20 mouse cellular contexts compared by ENCODE assay signal in genomic region chr14:93142076-93142475, GRCm38 (mm10).
DNase-seq lines count a peak whose midpoint lies in the region; ATAC-seq lines count a peak whose summit lies in the region.
"Had no signal": no experiment of that assay in that cellular context is flagged by ENCODE, and none has a peak within 500 bp of the region (broad histone marks: within the 10 kb centered on the region; RNA-seq: fewer than 3 reads in every experiment).

No protein-coding gene starts in this region.

- H3K4me3 ChIP-seq in hindbrain, embryonic 15.5 days = no peak overlapping the region
- H3K4me3 ChIP-seq in hindbrain, embryonic 10.5 days = no peak overlapping the region
- H3K4me3 ChIP-seq in embryonic facial prominence, embryonic 10.5 days = no peak overlapping the region
- no peak overlapping the region for H3K4me3 ChIP-seq in forebrain, embryonic 15.5 days
- H3K4me3 ChIP-seq: embryonic facial prominence, embryonic 15.5 days; gastrocnemius, adult 2 months; heart, embryonic 12.5 days; limb, embryonic 13.5 days; liver, embryonic 13.5 days; midbrain, embryonic 10.5 days had no signal

- H3K4me1 ChIP-seq in hindbrain, embryonic 15.5 days (replicated peaks) = no peaks in the 10 kb centered on the region
- H3K4me1 ChIP-seq in hindbrain, embryonic 10.5 days (replicated peaks) = no peaks in the 10 kb centered on the region
- no peaks in the 10 kb centered on the region for H3K4me1 ChIP-seq in embryonic facial prominence, embryonic 10.5 days
- H3K4me1 ChIP-seq in forebrain, embryonic 15.5 days = no peaks in the 10 kb centered on the region
- H3K4me1 ChIP-seq: embryonic facial prominence, embryonic 15.5 days; heart, embryonic 12.5 days; limb, embryonic 13.5 days; liver, embryonic 13.5 days; midbrain, embryonic 10.5 days had no signal

- DNase-seq in hindbrain, embryonic 10.5 days (ENCODE audit: low spot score) = no peak
- peak; percentile 8 for DNase-seq in right cerebral cortex, postnatal 14 days
- DNase-seq in right cerebral cortex, postnatal 25 days = no peak
- peak; percentile 32 for DNase-seq in cerebellum, adult 9-10 months
- no peak for DNase-seq in embryonic facial prominence, embryonic 10.5 days (ENCODE audit: low spot score)
- DNase-seq: B cell, adult 2 months; embryo, embryonic 11 days; liver, embryonic 13.5 days; retina, postnatal 1 day had no signal

- 78% methylated on average over 4 of the region's 4 CpGs for WGBS in hindbrain, embryonic 15.5 days
- WGBS in hindbrain, embryonic 10.5 days = 88% methylated on average over 4 of the region's 4 CpGs
- WGBS in embryonic facial prominence, embryonic 10.5 days = 86% methylated on average over 4 of the region's 4 CpGs
- 80% methylated on average over 4 of the region's 4 CpGs for WGBS in forebrain, embryonic 15.5 days

- 0 out of 2 replicates have a peak overlapping the region, but pooled peaks have one; percentile 15 for H3K27ac ChIP-seq in hindbrain, embryonic 15.5 days (replicated peaks)
- no peak overlapping the region for H3K27ac ChIP-seq in hindbrain, embryonic 10.5 days
- no peak overlapping the region for H3K27ac ChIP-seq in embryonic facial prominence, embryonic 10.5 days (replicated peaks)
- H3K27ac ChIP-seq in forebrain, embryonic 15.5 days (replicated peaks) = no peak overlapping the region
- H3K27ac ChIP-seq: embryonic facial prominence, embryonic 15.5 days; gastrocnemius, adult 2 months; limb, embryonic 13.5 days; liver, embryonic 13.5 days; macrophage; midbrain, embryonic 10.5 days; stomach, postnatal 0 days had no signal

- no peaks in the 10 kb centered on the region for H3K36me3 ChIP-seq in hindbrain, embryonic 15.5 days
- H3K36me3 ChIP-seq in hindbrain, embryonic 10.5 days = no peaks in the 10 kb centered on the region
- no peaks in the 10 kb centered on the region for H3K36me3 ChIP-seq in embryonic facial prominence, embryonic 10.5 days (replicated peaks)
- H3K36me3 ChIP-seq in forebrain, embryonic 15.5 days = no peaks in the 10 kb centered on the region
- H3K36me3 ChIP-seq: embryonic facial prominence, embryonic 15.5 days; heart, embryonic 12.5 days; limb, embryonic 13.5 days; liver, embryonic 13.5 days; midbrain, embryonic 10.5 days had no signal

- H3K4me2 ChIP-seq in hindbrain, embryonic 15.5 days = no peak overlapping the region
- no peak overlapping the region for H3K4me2 ChIP-seq in forebrain, embryonic 15.5 days (replicated peaks)
- H3K4me2 ChIP-seq: embryonic facial prominence, embryonic 15.5 days; heart, embryonic 12.5 days; limb, embryonic 13.5 days; liver, embryonic 13.5 days had no signal

- H3K9ac ChIP-seq in hindbrain, embryonic 15.5 days = no peak overlapping the region
- H3K9ac ChIP-seq in forebrain, embryonic 15.5 days (replicated peaks) = no peak overlapping the region
- H3K9ac ChIP-seq: embryonic facial prominence, embryonic 15.5 days; heart, embryonic 12.5 days; limb, embryonic 13.5 days; liver, embryonic 13.5 days had no signal

- no peaks in the 10 kb centered on the region for H3K27me3 ChIP-seq in hindbrain, embryonic 15.5 days
- H3K27me3 ChIP-seq in hindbrain, embryonic 10.5 days (ENCODE audit: insufficient read depth, poor library complexity, severe bottlenecking) = no peaks in the 10 kb centered on the region
- H3K27me3 ChIP-seq in embryonic facial prominence, embryonic 10.5 days (replicated peaks; ENCODE audit: low read depth, poor library complexity, severe bottlenecking) = no peaks in the 10 kb centered on the region
- H3K27me3 ChIP-seq in forebrain, embryonic 15.5 days = no peaks in the 10 kb centered on the region
- H3K27me3 ChIP-seq: embryonic facial prominence, embryonic 15.5 days; heart, embryonic 12.5 days; limb, embryonic 13.5 days; liver, embryonic 13.5 days had no signal

- no peak for ATAC-seq in hindbrain, embryonic 15.5 days (ENCODE audit: low FRiP score, low read depth)
- ATAC-seq in forebrain, embryonic 15.5 days (replicated peaks) = no peak
- ATAC-seq: hindbrain, embryonic 16.5 days; intestine, embryonic 16.5 days had no signal

- no peaks in the 10 kb centered on the region for H3K9me3 ChIP-seq in hindbrain, embryonic 15.5 days
- no peaks in the 10 kb centered on the region for H3K9me3 ChIP-seq in hindbrain, embryonic 10.5 days
- H3K9me3 ChIP-seq in embryonic facial prominence, embryonic 10.5 days = no peaks in the 10 kb centered on the region
- no peaks in the 10 kb centered on the region for H3K9me3 ChIP-seq in forebrain, embryonic 15.5 days
- H3K9me3 ChIP-seq: embryonic facial prominence, embryonic 15.5 days; heart, embryonic 12.5 days; limb, embryonic 13.5 days; liver, embryonic 13.5 days; midbrain, embryonic 10.5 days had no signal

Comparison
In these comparisons a context has a peak if more than half of its experiments do, and no peak if none do; other contexts are left out.
1. DNase-seq: peak in right cerebral cortex, postnatal 14 days (single experiment) and cerebellum, adult 9-10 months (single experiment); none in hindbrain, embryonic 10.5 days (single experiment), right cerebral cortex, postnatal 25 days (single experiment) and embryonic facial prominence, embryonic 10.5 days (single experiment).